Mouse (Mus musculus) natural killer cell, adult 2 months (primary cell): ENCODE data around the gene Mael.

ENCODE experiments used
- DNase-seq, 2 experiments: peaks; one replicate each; pipeline ENCODE4 v3.0.0; 2022; ENCODE audit warnings: low spot score in 2 of 2

Gene Mael

DNA sequence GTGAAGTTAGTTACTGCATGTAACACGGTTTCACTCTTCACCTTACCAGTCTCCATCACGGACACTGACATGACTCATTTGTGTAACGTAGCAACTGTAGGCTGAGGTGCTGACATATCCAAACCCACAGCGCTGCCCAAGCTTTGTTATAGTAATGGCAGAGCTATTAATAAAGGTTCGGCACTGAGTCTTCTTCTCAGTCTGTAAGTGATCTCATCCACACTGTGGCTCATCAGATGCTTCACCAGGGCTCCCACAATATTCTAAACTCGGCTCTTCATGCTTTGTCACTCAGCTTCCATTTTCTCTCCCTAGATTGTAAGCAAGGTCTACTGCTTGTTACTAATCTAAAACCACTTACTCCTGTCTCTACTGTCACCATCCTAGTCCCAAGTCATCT lies 29.2 kb downstream of the Mael start:
- no peak for DNase-seq

DNA sequence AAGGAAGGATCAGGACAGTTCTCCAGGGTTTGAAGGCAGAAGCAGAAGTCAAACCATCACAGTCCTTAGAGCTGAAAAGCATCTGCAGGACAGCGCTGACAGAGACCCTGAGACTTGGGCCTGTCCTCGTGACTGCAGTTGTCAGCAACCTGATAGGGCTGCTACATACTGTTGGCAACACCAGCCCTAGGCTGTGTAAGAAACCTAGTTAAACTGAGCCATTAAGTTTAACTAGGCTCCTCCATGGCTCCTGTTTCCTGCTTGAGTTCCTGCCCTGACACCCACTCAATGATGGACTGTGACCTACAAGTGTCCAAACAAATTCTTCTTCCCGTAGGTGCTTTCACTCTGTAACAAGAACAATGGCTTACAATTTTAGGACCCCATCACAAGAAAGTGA lies 33.4 kb downstream of the Mael start:
- no peak for DNase-seq

DNA sequence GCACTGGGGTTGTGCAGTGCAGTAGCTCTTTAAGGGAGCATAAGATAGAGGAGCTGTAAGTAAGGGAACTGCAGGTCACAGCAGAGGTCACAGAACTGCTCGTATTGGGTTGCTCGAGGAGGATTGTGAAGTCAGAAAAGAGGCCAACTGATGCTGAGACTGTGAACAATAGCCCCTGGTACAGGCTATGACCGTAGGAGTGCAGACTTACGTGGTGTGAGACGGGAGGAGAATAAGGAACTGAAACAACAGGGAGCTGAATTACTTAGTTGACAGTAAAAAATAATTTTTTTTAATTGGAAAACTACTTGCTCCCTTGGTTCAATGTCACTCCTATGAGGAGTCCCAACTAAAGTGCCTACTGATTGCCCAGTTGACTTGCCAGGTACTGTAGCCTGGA lies 34.4 kb downstream of the Mael start:
- no peak for DNase-seq

DNA sequence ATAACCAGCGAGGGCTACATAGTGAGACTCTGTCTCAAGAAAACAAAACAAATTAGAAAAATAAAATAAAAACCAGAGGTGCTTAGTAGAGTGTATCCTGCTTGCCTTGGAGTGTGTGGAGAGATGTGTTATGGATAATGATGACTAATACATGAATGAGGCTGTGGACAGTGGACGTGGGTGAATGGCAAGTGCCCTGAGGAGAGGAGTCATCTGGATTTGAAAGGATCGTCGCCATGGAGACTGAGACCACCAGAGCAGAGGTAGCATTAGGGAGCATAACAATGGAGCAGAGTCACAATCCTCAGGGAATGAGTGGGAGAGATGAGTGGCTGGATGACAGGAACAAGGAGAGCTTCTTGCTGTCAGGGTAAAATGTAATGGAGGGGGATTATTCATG lies 48.7 kb downstream of the Mael start:
- no peak for DNase-seq

DNA sequence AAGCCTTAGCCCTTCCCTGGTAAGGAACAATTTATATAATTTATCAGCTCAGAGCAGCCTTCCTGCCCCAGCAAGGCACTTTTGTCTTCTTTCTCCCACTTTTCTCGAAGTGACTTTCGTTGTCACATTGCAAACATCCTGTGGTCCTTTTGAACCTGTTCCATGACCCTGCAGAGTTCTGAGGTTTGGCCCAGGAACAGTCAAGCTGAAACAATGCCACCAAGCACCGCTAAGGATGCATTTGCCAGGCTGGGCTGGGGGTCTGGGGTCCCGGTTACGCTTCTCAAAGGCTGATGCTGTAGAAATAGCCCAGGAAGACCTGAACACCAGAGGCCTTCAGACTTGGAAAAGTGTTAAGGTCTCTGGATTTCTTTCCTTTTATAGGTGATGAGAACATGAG lies 53.2 kb downstream of the Mael start:
- no peak for DNase-seq

DNA sequence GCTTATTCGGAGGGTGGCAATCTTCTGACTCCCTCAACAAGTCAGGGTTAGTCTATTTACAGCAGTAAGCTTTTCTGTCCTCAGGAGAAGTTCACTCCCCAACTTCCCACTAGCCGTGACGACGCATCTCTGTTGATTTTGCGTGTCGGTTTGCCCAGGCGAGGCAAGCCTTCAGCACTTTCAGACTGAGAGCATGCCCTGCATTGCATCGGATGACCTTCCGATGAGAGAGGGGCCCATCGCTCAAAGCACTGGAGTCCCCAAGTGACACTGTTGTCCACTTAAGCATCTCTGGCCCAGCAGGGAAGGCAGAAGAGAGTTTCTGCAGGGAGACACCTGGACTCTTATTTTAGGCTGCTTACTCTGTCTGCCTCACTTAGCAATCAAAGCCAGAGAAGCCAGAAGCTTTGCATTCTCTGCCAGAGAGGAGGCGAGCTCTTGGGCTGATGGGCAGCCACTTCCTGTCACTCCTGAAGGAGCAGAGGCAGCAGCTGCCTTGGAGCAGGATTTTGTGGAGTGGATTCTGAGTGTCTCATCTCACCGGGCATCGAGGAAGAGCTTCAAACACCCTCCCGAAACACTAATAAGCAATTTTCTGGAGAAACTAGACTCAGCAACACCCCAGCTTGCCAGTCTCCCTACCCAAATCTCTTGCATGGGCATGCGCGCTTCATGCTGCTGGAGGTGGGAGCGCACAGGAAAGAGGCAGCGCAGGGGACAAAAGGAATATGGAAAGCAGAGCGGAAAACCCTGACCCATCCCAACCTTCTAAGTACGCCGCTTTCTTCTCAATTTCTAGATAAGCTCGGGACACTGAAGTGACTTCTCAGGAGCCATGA lies 53.9 kb downstream of the Mael start:
- no peak for DNase-seq

DNA sequence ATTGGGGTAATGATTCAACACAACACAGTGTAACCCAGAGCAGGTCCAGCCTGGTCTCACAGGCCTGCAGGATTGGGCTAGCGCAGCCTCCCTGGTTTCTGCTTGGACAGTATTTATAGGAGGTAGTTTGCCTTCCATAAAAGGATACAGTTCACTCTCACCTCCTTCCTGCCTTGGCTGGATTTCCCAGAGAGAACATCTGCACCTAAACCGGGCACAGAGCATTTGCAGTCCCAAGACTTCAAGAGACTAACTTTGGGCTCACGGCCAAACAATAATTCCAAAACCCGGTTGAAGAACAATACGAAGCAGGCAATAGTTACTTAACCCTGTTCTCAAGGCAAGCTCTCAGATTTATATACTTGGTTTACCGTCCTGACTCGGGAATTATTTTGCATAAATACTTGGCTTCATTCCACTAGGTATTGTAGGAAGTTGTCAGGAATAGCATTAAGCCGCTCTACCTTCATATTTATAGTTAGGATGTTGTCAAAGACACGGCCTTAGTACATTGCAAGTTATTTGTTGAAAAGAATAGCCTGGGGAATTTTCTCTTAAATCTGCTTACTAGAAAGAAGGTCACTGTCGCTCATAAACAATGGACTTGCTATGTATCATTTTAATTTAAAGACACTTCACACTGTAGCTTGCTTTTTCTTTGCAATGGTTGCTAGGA lies 55.5 kb downstream of the Mael start:
- DNase-seq: no peak

DNA sequence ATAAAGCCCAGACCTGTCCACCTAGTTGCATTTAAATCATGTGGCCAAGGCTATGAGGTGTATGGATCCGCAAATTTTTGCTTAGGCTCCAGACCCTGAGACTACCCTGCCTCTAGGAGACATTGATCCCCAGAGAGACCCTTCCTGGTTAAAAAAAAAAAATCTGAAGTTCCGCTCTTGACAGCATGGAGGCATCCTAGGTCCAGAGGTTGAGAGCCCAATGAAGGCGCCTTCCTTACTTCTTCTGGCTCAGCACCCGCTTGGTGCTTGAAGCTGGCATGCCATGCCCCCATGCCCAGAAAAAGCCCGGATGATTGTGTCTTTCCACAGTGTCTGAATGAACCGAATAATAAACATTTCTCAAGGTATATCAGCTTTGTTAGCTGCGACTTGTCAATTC lies 57.0 kb downstream of the Mael start:
- DNase-seq: no peak

DNA sequence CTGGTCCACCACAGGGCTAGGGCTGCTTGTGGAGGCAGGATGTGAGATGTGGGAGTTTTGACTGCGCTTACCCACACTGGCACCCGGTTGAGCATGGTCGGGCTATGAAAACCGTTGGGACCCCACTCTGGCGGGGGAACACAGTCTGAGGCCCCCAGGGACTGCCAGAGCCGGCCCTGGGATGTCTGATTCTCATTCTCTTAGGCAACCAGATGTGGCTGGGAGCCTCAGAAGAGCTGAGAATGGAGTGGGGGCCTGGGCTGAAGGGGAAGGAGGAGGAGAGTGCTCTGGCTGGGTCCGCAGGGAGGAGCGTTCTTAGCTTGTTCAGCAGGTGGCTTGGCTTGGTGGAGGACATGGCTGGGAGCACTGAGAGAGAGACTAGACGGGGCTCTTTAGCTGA lies 64.9 kb downstream of the Mael start:
- no peak for DNase-seq

DNA sequence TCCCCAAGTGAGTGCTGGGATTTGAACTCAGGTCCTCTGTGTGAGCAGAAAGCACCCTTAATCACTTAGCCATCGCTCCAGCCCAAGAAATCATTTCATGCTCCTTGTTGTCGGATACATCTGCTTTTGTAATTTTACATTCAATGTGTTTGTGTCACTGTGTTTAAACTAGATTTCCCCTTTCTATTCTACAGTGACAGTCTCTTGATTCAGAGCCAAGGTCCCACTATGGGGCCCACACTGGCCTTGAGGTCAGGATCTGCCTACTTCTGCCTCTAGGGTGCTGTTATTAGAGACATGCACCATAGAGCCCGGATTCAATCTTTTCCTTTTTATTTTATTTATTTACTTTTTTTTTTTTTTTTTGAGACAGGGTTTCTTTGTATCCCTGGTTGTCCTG lies 65.6 kb downstream of the Mael start:
- DNase-seq: no peak

DNA sequence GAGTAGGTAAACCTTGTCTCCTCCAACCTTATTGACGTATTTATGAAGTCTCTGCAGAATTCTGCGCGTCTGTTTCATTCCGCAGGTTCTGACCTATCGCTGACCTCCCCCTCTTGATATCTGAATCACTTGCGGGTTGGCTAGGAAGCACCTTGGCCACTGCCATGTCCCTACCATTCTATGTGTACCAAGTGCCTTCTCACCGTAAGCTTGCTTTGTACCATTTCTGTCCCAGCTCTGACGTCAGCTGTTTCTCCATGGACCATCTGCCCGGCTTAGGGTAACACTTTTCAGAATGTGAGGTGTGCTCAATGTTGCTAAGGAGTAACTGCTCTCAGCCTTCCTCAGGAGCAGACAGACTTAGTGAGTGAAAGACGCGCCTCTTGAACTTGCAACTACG lies 67.7 kb downstream of the Mael start:
- DNase-seq: no peak

DNA sequence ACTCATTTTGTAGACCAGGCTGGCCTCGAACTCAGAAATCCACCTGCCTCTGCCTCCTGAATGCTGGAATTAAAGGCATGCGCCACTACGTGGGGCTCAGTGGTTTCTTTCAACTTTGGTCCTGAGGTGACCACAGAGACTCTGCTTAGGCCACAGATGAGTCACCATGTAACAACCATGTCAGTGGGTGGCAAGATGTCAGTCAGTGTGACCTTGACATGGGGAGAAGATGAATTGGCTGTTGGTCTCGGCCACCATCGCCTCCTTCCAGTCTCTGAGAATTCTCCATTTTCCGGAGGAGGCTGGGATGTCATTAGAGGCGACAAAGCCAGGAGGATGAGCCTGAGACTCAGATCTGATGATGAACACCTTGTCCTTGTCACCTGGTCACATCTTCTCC lies 68.8 kb downstream of the Mael start:
- peak in 1 of 2 experiments; percentile 11 for DNase-seq

DNA sequence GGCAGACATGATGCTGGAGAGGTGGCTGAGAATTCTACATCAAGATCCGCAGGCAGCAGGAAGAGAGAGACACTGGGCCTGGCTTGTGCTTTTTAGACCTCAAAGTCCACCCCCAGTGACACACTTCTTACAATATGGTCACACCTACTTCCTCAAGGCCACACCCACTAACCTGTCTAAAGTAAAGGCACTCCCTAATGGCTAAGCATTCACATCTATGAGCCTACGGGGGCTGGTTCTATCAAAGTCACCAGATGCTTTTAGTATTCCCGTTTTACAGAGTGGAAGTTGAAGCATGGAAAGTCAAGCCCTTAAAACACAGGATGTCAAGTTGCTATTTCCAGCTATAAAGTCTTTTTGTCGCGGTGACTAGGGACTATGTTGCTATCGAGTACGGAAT lies 70.5 kb downstream of the Mael start:
- no peak for DNase-seq

DNA sequence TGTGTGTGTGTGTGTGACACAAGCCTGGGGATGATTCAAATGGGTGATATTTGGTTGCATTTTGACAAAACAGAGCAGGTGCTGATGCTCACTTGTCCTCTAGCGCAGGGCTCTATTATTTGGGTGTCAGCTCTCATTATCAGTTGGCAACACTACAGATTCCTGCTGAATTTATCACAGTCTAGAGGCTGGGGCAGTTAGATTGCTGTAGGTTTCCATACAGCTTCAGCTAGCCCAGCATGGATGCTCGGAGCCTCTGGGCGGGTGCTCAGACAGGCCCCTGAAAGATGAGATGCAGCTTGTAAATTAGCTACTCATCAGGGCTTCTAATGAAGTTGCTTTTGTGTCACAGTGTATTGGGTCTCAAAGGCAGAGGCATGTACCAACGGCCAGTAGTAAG lies 71.1 kb downstream of the Mael start:
- no peak for DNase-seq

DNA sequence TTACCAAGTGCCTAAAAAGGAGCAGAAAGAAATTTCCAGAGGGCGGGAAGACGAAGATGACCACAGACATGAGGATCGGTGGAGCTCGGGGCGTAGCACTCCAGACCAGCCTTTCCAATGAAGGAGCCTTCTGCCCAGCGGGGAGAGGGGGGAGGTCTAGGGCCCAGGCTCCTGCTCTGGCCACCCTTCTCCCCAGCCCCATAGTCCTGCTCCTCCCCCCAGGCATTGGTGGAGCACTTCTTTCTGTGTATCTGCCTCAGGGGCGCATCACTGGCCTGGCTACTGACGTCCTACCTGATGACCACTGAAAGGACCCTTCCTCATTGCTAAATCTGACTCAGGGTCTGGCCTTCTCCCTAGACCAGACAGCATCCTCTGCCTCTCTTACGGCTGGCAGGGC lies 73.4 kb downstream of the Mael start:
- no peak for DNase-seq

DNA sequence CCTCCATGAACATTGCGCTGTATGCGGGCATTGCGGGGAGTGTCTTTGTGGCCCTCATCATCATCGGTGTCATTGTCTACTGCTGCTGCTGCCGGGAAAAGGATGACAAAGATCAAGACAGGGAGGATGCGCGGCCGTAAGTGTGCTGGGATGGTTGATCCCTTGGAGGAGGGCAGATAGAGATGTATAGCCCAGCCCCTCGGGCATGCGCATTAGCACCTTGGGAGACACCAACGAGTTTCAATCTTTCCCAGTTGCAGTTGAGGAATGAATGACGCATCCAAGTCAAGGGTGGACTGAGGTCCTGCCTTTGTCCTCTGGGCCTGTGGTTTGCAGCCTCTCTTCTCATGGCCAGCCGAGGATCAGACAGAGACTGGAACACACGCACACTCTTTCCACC lies 74.0 kb downstream of the Mael start:
- DNase-seq: no peak

DNA sequence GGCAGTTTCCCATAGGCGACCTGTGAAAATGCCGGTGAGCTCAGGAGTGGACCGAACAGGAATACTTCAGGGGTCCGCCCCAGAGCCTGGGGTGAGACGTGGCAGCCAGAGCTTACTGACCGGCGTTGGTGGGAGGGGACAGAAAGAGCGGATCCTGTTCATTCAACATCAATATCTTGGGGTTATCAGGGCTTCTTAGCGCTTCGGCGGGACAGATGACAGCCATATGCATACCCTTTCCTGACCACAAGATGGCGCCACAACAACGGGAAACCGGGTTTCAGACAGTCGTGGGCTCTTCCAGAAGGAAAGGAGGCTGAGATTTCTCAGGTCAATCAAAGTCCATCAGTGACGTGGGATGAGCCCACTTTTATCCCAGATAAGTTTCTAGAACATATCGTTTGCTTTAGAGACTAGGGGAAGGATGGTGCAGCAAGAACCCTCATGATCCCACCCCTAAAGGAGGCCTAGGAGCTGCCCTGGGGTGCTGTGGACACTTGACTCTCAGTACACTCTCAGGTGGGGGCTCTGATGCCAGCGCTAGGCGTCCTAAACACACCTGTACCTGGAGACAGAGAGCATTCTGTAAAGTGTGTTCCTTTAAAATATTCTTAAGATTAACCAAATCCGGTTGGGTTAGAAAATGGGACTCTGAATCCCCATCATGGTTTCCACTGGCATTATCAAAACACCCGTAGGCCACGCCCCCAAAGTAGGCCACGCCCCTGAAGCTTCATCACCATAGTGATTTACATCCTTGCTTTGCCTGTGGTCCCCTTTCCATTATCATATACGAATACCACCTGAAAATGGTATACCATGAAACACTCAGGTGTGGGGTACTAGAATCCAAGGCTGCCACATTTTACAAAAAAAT lies 77.7 kb downstream of the Mael start:
- DNase-seq: peak in 1 of 2 experiments; percentile 42

DNA sequence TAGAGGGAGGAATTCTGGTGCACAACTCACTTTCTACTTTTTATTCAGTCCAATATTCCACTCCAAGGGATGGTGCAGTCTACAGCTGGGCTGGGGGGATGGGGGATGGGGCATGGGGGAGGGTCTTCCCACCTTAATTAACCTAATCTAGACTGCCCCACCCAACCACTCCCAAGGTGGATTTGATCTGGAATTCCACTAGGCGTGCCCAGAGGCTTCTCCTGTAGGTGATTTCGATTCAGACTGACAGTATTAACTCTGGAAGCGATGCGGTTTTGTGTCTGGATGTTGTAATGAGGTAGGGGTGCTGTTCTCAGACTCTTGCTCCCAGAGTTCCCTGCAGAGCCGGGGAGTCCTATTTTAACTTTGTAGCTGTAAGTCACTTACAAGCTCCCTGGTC lies 78.4 kb downstream of the Mael start:
- DNase-seq: no peak

DNA sequence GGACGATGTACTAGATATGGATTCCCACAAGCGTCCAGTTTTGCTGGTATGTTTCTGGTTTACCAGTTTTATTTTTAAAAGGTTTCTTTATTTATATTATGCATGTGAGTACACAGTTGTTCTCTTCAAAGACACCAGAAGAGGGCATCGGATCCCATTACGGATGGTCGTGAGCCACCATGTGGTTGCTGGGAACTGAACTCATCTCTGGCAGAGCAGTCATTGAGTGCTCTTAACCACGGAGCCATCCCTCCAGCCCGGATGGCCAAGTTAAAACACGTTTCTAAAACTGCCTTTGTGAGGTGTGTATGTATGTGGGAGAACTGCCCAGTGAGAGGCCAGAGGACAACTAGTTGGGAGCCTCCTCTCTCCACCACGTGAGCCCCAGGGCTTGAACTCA lies 79.9 kb downstream of the Mael start:
- no peak for DNase-seq

DNA sequence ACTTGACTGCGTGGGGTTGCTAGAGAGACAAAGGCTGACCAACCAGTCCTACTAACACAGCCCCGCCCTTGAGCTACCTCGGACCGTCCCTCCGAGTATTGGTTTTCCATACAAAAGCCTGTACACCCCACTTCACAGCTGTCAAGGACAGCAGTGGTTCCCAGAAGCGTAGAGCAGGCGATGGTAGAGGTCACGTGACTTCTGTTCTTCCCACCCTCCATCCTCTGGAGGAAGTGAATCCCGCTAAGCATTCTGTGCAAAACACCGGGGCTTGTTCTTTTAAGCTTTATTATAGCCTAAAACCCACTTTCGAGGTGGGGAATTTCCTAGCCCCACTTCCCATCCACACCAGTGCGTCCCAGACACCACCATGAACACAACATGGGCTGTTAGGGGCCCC lies 80.8 kb downstream of the Mael start:
- no peak for DNase-seq

DNA sequence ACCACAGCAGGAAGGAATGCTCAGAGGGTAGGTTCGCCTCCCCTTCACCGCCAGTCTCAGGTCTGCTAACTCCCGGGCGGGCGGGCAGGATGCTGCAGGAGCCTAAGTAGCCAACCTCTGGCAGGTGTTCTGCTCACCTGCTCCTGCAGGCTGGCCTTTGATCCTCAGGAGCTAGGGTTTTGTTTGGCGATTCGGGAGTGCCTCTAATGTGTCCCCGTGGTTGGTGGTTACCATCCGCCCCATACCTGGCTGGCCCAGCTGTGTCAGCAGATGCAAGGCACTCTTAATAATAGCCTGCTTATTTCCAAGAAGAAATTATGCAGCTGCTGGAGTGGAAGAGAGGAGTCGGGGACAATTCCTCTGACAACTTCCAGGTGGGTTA lies 83.4 kb downstream of the Mael start:
- DNase-seq: no peak
